Mouse (Mus musculus) G1E (cell line): ENCODE measurements around the gene Nfe2l1.

ENCODE experiments used
- CTCF ChIP-seq: IDR thresholded peaks from 2 replicates; pipeline ENCODE4 v1.5.1; 2012; ENCODE audit warnings: low read depth, low read length, inconsistent platforms, mixed read lengths
- GATA1 ChIP-seq: IDR thresholded peaks from 2 replicates; pipeline ENCODE4 v1.6.1; 2012; ENCODE audit warnings: borderline replicate concordance, low read length, inconsistent platforms, mixed read lengths
- POLR2AphosphoS5 ChIP-seq: IDR thresholded peaks from 2 replicates; pipeline ENCODE4 v1.6.1; 2012; ENCODE audit warnings: low read depth, low read length, inconsistent platforms; ENCODE audit not compliant: insufficient replicate concordance
- TAL1 ChIP-seq: conservative IDR thresholded peaks from 2 replicates; pipeline ENCODE4 v1.6.1; 2012; ENCODE audit warnings: low read depth, low read length, inconsistent platforms, mixed read lengths

GRCm38 (mm10) chr11:96818128-96818710 is 11.5 kb downstream of the Nfe2l1 start:
- TF ChIP-seq TAL1 (no peak), CTCF (no peak), GATA1 (no peak), POLR2AphosphoS5 (no peak)
